ENCODE assay signal across 17 mouse cellular contexts in the genomic region with DNA sequence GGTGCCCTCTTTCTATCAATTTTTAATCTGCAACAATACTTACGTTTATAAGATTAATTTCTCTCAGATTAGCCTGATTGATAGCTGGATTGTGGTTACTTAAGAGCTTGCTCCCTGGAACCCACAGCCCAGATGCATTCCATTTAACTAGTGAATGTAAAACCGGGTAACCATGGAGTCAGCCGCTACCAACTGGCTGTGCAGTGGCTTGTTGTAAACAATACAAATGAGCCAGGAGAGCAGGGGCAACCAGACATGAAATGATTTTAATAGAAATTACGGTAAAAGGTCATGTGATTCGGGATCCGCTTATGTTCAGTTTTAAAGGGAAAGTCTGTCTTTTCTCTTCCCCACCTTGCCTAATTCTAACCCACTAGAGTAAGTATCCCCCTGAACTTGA. TPM values are rescaled to one million over a fixed set of nuclear protein-coding genes. Genes with fewer than 3 reads are reported as not detected.
DNase-seq lines count a peak whose midpoint lies in the region; ATAC-seq and TF ChIP-seq lines count a peak whose summit lies in the region.
"Had no signal": no experiment of that assay in that cellular context is flagged by ENCODE, and none has a peak within 500 bp of the region (broad histone marks: within the 10 kb centered on the region; RNA-seq: fewer than 3 reads in every experiment).

No protein-coding gene starts in this region.

- H3K27ac ChIP-seq in gastrocnemius, adult 2 months: peak overlapping the region; percentile 79
- H3K27ac ChIP-seq in liver, adult 2 months (replicated peaks; ENCODE audit: insufficient read depth, low read depth, low read length): no peak overlapping the region
- no peak overlapping the region for H3K27ac ChIP-seq in liver, embryonic 11.5 days (ENCODE audit: low read depth, low read length)
- H3K27ac ChIP-seq in limb, embryonic 11.5 days (replicated peaks; ENCODE audit: low read depth, low read length): no peak overlapping the region
- H3K27ac ChIP-seq: limb, embryonic 15.5 days had no signal

- no peak for DNase-seq in gastrocnemius, adult 2 months
- no peak for DNase-seq in gastrocnemius, postnatal 10 days
- peak; percentile 29 for DNase-seq in liver, adult 2 months (ENCODE audit: extremely low read depth, low read depth, low spot score)
- no peak for DNase-seq in liver, embryonic 11.5 days (ENCODE audit: low spot score)
- peak; percentile 53 to 69 for DNase-seq in kidney, adult 8-10 months
- DNase-seq in limb, embryonic 11.5 days (ENCODE audit: low spot score): peak; percentile 32
- DNase-seq in thymus, postnatal 0 days (ENCODE audit: low spot score): no peak
- DNase-seq in embryo, embryonic 11 days: no peak
- DNase-seq: adrenal gland, postnatal 25 days; cerebellum, postnatal 36 days; layer of hippocampus, adult 9-11 months; right cerebral cortex, postnatal 14 days; thymus, adult 2 months had no signal

- no peak for TF ChIP-seq CTCF in gastrocnemius, adult 2 months (IDR thresholded peaks at IDR 0.05)
- TF ChIP-seq CTCF in liver, adult 2 months (IDR thresholded peaks at IDR 0.05; ENCODE audit: low read depth, low read length): no peak

- no peak for ATAC-seq in liver, embryonic 11.5 days (replicated peaks; ENCODE audit: low FRiP score)
- no peak for ATAC-seq in limb, embryonic 11.5 days (ENCODE audit: insufficient number of reproducible peaks, low FRiP score, low TSS enrichment, low read depth)
- ATAC-seq: hindbrain, embryonic 16.5 days; lung, postnatal 0 days had no signal

- no peak for TF ChIP-seq POLR2A in liver, adult 2 months (IDR thresholded peaks at IDR 0.05; ENCODE audit: extremely low read depth, insufficient read depth, low read length)

- H3K9ac ChIP-seq in liver, adult 2 months (ENCODE audit: low read depth, low read length): no peak overlapping the region
- no peak overlapping the region for H3K9ac ChIP-seq in liver, embryonic 11.5 days (ENCODE audit: low read depth, low read length)
- no peak overlapping the region for H3K9ac ChIP-seq in limb, embryonic 11.5 days (ENCODE audit: low read length)
- H3K9ac ChIP-seq: limb, embryonic 15.5 days had no signal

- no peaks in the 10 kb centered on the region for H3K27me3 ChIP-seq in liver, adult 2 months (ENCODE audit: control insufficient read depth, insufficient read depth, low read length)
- no peaks in the 10 kb centered on the region for H3K27me3 ChIP-seq in liver, embryonic 11.5 days (replicated peaks; ENCODE audit: control insufficient read depth, insufficient read depth, low read length)
- H3K27me3 ChIP-seq in limb, embryonic 11.5 days (ENCODE audit: control insufficient read depth, insufficient read depth, low read length): no peaks in the 10 kb centered on the region
- H3K27me3 ChIP-seq: limb, embryonic 15.5 days had no signal

- H3K4me2 ChIP-seq in liver, embryonic 11.5 days: no peak overlapping the region
- no peak overlapping the region for H3K4me2 ChIP-seq in limb, embryonic 11.5 days (ENCODE audit: low read depth, severe bottlenecking)
- H3K4me2 ChIP-seq: limb, embryonic 15.5 days had no signal

- H3K79me2 ChIP-seq in liver, adult 2 months (ENCODE audit: control insufficient read depth, insufficient read depth, low read length): no peaks in the 10 kb centered on the region

- peak overlapping the region; percentile 68 for H3K4me3 ChIP-seq in gastrocnemius, adult 2 months
- no peak overlapping the region for H3K4me3 ChIP-seq in liver, adult 2 months (ENCODE audit: insufficient read depth, low read depth, low read length)
- H3K4me3 ChIP-seq in liver, embryonic 11.5 days (ENCODE audit: low read depth, low read length): no peak overlapping the region
- no peak overlapping the region for H3K4me3 ChIP-seq in limb, embryonic 11.5 days (ENCODE audit: low read depth, low read length)
- H3K4me3 ChIP-seq: limb, embryonic 15.5 days had no signal

- intact Hi-C loops in gastrocnemius, adult 2 months (cut with DNase I): loop anchor here (2.0 to 10.0 kb wide), 2 partner anchors 55 to 171 kb away; a partner anchor contains a TSS

- no peaks in the 10 kb centered on the region for H3K9me3 ChIP-seq in liver, embryonic 11.5 days (ENCODE audit: control insufficient read depth, low read length)
- no peaks in the 10 kb centered on the region for H3K9me3 ChIP-seq in limb, embryonic 11.5 days (ENCODE audit: control insufficient read depth, low read length)
- H3K9me3 ChIP-seq: limb, embryonic 15.5 days had no signal

- no peaks in the 10 kb centered on the region for H3K36me3 ChIP-seq in liver, adult 2 months (ENCODE audit: control insufficient read depth, insufficient read depth, low read length)
- no peaks in the 10 kb centered on the region for H3K36me3 ChIP-seq in liver, embryonic 11.5 days (ENCODE audit: control insufficient read depth, insufficient read depth, low read length)
- H3K36me3 ChIP-seq in limb, embryonic 11.5 days (ENCODE audit: control insufficient read depth, insufficient read depth, low read length): no peaks in the 10 kb centered on the region
- H3K36me3 ChIP-seq: limb, embryonic 15.5 days had no signal

- 62% methylated on average over 6 of the region's 6 CpGs for WGBS in liver, adult 2 months
- WGBS in liver, embryonic 11.5 days: 71% methylated on average over 6 of the region's 6 CpGs
- 44% methylated on average over 6 of the region's 6 CpGs for WGBS in limb, embryonic 11.5 days

- peaks cover 2% of the 10 kb centered on the region; the same call in 1 of the 2 replicates for H3K4me1 ChIP-seq in liver, adult 2 months (ENCODE audit: control insufficient read depth, insufficient read depth, low read length)
- H3K4me1 ChIP-seq in liver, embryonic 11.5 days (replicated peaks; ENCODE audit: control insufficient read depth, insufficient read depth, low read length): no peaks in the 10 kb centered on the region
- H3K4me1 ChIP-seq in limb, embryonic 11.5 days (ENCODE audit: control insufficient read depth, insufficient read depth, low read length): peaks cover 22% of the 10 kb centered on the region

RNA-seq across cellular contexts. Expression of a gene that starts 54.8 kb away (rescaled TPM):
- total RNA-seq in gastrocnemius, adult 2 months (2021): 10 to 100 TPM; 21.1 to 39.1 TPM
- 10 to 100 TPM; 10.6 to 11.3 TPM for total RNA-seq in gastrocnemius, postnatal 10 days (2021)
- 1.5 and 4.2 TPM in 2 replicates for total RNA-seq in liver, adult 2 months (2014; rRNA removed)
- polyA plus RNA-seq in liver, adult 2 months (2012; rRNA removed): 1.1 and 1.4 TPM in 2 replicates
- polyA plus RNA-seq in liver, embryonic 11.5 days (2014; fragmentation: Nextera tagmentation; extraction: Ambion mirVana): 0.55 and 0.95 TPM in 2 replicates
- 1.2 and 1.5 TPM in 2 replicates for polyA plus RNA-seq in limb, embryonic 11.5 days (2014; fragmentation: Nextera tagmentation; extraction: Ambion mirVana)
- polyA plus RNA-seq in thymus, postnatal 0 days (2015; fragmentation: Nextera tagmentation; extraction: Ambion mirVana): 0.33 and 0.39 TPM in 2 replicates
- total RNA-seq: neutrophil, adult 5-6 weeks had no signal

Comparison
In these comparisons a context has a peak if more than half of its experiments do, and no peak if none do; other contexts are left out.
1. DNase-seq: peak in liver, adult 2 months (single experiment), kidney, adult 8-10 months (2 of 2) and limb, embryonic 11.5 days (single experiment); none in gastrocnemius, adult 2 months (single experiment), gastrocnemius, postnatal 10 days (single experiment), liver, embryonic 11.5 days (single experiment), thymus, postnatal 0 days (single experiment) and embryo, embryonic 11 days (single experiment).